Mouse (Mus musculus): ENCODE measurements at regions not wholly inside any gene's neighbourhood (a gene's known extent, or its start where the extent isn't known, plus 50 kb on each side); places are given as distances from the start of the nearest gene placed in this dataset.
A peak's percentile ranks its signal among the peaks of the same experiment; 100 is the strongest.

- 92% methylated on average over 3 of the region's 3 CpGs for WGBS
- Histone ChIP-seq H3K36me3 (ENCODE audit: insufficient read depth, low read length) (no peaks in the 10 kb centered on the region), H3K4me3 (ENCODE audit: low read length) (no peak overlapping the region), H3K9ac (replicated peaks; ENCODE audit: low read length) (no peak overlapping the region), H3K27me3 (ENCODE audit: insufficient read depth, low read length) (no peaks in the 10 kb centered on the region), H3K27ac (no peak overlapping the region), H3K9me3 (ENCODE audit: low read length) (no peaks in the 10 kb centered on the region), H3K4me2 (ENCODE audit: low read depth, low read length) (no peak overlapping the region), H3K4me1 (ENCODE audit: insufficient read depth, low read length) (no peaks in the 10 kb centered on the region)
- no peak for DNase-seq (ENCODE audit: low spot score)
- TF ChIP-seq CTCF (IDR thresholded peaks at IDR 0.05; ENCODE audit: low read depth), result no peak
- ATAC-seq, result no peak
Measured at GRCm38 (mm10) chr2:133688788-133689155, 136.8 kb downstream of the Bmp2 start.

GRCm38 (mm10) chr2:133708735-133709584, 157.0 kb downstream of the Bmp2 start:
- Histone ChIP-seq H3K27ac (no peak overlapping the region), H3K4me1 (ENCODE audit: insufficient read depth, low read length) (no peaks in the 10 kb centered on the region), H3K9ac (replicated peaks; ENCODE audit: low read length) (no peak overlapping the region), H3K27me3 (ENCODE audit: insufficient read depth, low read length) (no peaks in the 10 kb centered on the region), H3K9me3 (ENCODE audit: low read length) (no peaks in the 10 kb centered on the region), H3K4me2 (ENCODE audit: low read depth, low read length) (no peak overlapping the region), H3K36me3 (ENCODE audit: insufficient read depth, low read length) (no peaks in the 10 kb centered on the region), H3K4me3 (ENCODE audit: low read length) (no peak overlapping the region)
- DNase-seq (ENCODE audit: low spot score) (peak; percentile 35), ATAC-seq (peak; percentile 78)
- WGBS, result 29% methylated on average over 8 of the region's 8 CpGs
- TF ChIP-seq CTCF (IDR thresholded peaks at IDR 0.05; ENCODE audit: low read depth), result no peak

GRCm38 (mm10) chr2:133716243-133716642, 164.3 kb downstream of the Bmp2 start:
- 58% methylated on average over 5 of the region's 5 CpGs for WGBS
- no peak overlapping the region for H3K27ac ChIP-seq
- no peak for TF ChIP-seq CTCF (IDR thresholded peaks at IDR 0.05; ENCODE audit: low read depth)
- H3K9ac ChIP-seq (replicated peaks; ENCODE audit: low read length), result no peak overlapping the region
- no peak overlapping the region for H3K4me2 ChIP-seq (ENCODE audit: low read depth, low read length)
- no peaks in the 10 kb centered on the region for H3K36me3 ChIP-seq (ENCODE audit: insufficient read depth, low read length)
- no peak for ATAC-seq
- H3K27me3 ChIP-seq (ENCODE audit: insufficient read depth, low read length), result no peaks in the 10 kb centered on the region
- no peak overlapping the region for H3K4me3 ChIP-seq (ENCODE audit: low read length)
- DNase-seq (ENCODE audit: low spot score), result no peak
- H3K4me1 ChIP-seq (ENCODE audit: insufficient read depth, low read length), result no peaks in the 10 kb centered on the region
- H3K9me3 ChIP-seq (ENCODE audit: low read length), result no peaks in the 10 kb centered on the region

- no peak overlapping the region for H3K4me2 ChIP-seq (ENCODE audit: low read depth, low read length)
- WGBS, result 47% methylated on average over 2 of the region's 2 CpGs
- no peak overlapping the region for H3K27ac ChIP-seq
- H3K4me3 ChIP-seq (ENCODE audit: low read length), result no peak overlapping the region
- no peaks in the 10 kb centered on the region for H3K27me3 ChIP-seq (ENCODE audit: insufficient read depth, low read length)
- no peaks in the 10 kb centered on the region for H3K9me3 ChIP-seq (ENCODE audit: low read length)
- no peak for TF ChIP-seq CTCF (IDR thresholded peaks at IDR 0.05; ENCODE audit: low read depth)
- no peaks in the 10 kb centered on the region for H3K4me1 ChIP-seq (ENCODE audit: insufficient read depth, low read length)
- ATAC-seq (no peak), DNase-seq (ENCODE audit: low spot score) (no peak)
- no peaks in the 10 kb centered on the region for H3K36me3 ChIP-seq (ENCODE audit: insufficient read depth, low read length)
- no peak overlapping the region for H3K9ac ChIP-seq (replicated peaks; ENCODE audit: low read length)
Measured at GRCm38 (mm10) chr2:133717076-133717475, 165.1 kb downstream of the Bmp2 start.

GRCm38 (mm10) chr2:133724310-133724709, 172.4 kb downstream of the Bmp2 start:
- Histone ChIP-seq H3K4me3 (ENCODE audit: low read length) (no peak overlapping the region), H3K9ac (replicated peaks; ENCODE audit: low read length) (no peak overlapping the region), H3K4me2 (ENCODE audit: low read depth, low read length) (no peak overlapping the region), H3K9me3 (ENCODE audit: low read length) (no peaks in the 10 kb centered on the region), H3K4me1 (ENCODE audit: insufficient read depth, low read length) (no peaks in the 10 kb centered on the region), H3K27me3 (ENCODE audit: insufficient read depth, low read length) (no peaks in the 10 kb centered on the region), H3K27ac (no peak overlapping the region), H3K36me3 (ENCODE audit: insufficient read depth, low read length) (no peaks in the 10 kb centered on the region)
- DNase-seq (ENCODE audit: low spot score) (peak; percentile 27), ATAC-seq (no peak)
- peak; percentile 48 for TF ChIP-seq CTCF (IDR thresholded peaks at IDR 0.05; ENCODE audit: low read depth)
- 81% methylated on average over 7 of the region's 7 CpGs for WGBS

GRCm38 (mm10) chr2:133724757-133725156, 172.8 kb downstream of the Bmp2 start:
- Histone ChIP-seq H3K27me3 (ENCODE audit: insufficient read depth, low read length) (no peaks in the 10 kb centered on the region), H3K9me3 (ENCODE audit: low read length) (no peaks in the 10 kb centered on the region), H3K9ac (replicated peaks; ENCODE audit: low read length) (no peak overlapping the region), H3K27ac (no peak overlapping the region), H3K36me3 (ENCODE audit: insufficient read depth, low read length) (no peaks in the 10 kb centered on the region), H3K4me3 (ENCODE audit: low read length) (no peak overlapping the region), H3K4me2 (ENCODE audit: low read depth, low read length) (no peak overlapping the region), H3K4me1 (ENCODE audit: insufficient read depth, low read length) (no peaks in the 10 kb centered on the region)
- DNase-seq (ENCODE audit: low spot score) (no peak), ATAC-seq (no peak)
- TF ChIP-seq CTCF (IDR thresholded peaks at IDR 0.05; ENCODE audit: low read depth), result no peak
- 54% methylated on average over 6 of the region's 6 CpGs for WGBS

GRCm38 (mm10) chr2:133734469-133735225, 182.7 kb downstream of the Bmp2 start:
- Histone ChIP-seq H3K9me3 (ENCODE audit: low read length) (no peaks in the 10 kb centered on the region), H3K36me3 (ENCODE audit: insufficient read depth, low read length) (no peaks in the 10 kb centered on the region), H3K9ac (replicated peaks; ENCODE audit: low read length) (no peak overlapping the region), H3K4me2 (ENCODE audit: low read depth, low read length) (no peak overlapping the region), H3K27ac (no peak overlapping the region), H3K4me1 (ENCODE audit: insufficient read depth, low read length) (no peaks in the 10 kb centered on the region), H3K4me3 (ENCODE audit: low read length) (no peak overlapping the region), H3K27me3 (ENCODE audit: insufficient read depth, low read length) (no peaks in the 10 kb centered on the region)
- DNase-seq (ENCODE audit: low spot score) (no peak), ATAC-seq (no peak)
- 42% methylated on average over 9 of the region's 9 CpGs for WGBS
- TF ChIP-seq CTCF (IDR thresholded peaks at IDR 0.05; ENCODE audit: low read depth), result no peak

Data from hindbrain, postnatal 0 days (tissue).